ENCODE assay signal across 15 mouse cellular contexts in the genomic region with DNA sequence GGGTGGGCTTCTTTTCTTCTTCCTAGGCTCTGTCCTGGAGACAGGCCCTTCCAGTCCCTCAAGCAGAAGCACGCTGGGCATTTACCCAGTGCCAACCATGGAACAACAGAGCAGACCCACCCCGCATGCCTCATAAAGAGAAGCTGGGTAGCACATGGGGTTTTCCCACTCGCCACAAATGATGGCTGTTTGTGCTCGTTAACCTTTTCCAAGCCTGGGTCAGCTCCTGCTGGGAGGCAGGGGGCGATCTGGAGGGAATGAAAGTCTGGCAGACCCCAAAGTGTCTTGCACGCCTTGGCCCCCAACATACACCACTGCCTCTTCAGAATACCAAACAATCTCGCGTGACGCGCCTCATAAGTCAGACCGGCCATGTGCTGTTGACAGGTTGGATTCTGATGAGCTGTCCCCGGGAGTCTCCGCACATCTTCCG. TPM values are rescaled to one million over a fixed set of nuclear protein-coding genes. Genes with fewer than 3 reads are reported as not detected.
DNase-seq lines count a peak whose midpoint lies in the region; ATAC-seq lines count a peak whose summit lies in the region.
"Had no signal": no experiment of that assay in that cellular context is flagged by ENCODE, and none has a peak within 500 bp of the region (broad histone marks: within the 10 kb centered on the region; RNA-seq: fewer than 3 reads in every experiment).

No protein-coding gene starts in this region.

- no peak for ATAC-seq in heart, embryonic 15.5 days (replicated peaks; ENCODE audit: insufficient number of reproducible peaks, insufficient read depth, low FRiP score, low read depth)
- peak; percentile 64 for ATAC-seq in forebrain, embryonic 16.5 days
- ATAC-seq in midbrain, embryonic 12.5 days (ENCODE audit: low FRiP score, low read depth) = 0 out of 2 replicates have a peak, but pooled peaks have one; percentile 34

- no peak for DNase-seq in heart, adult 18-20 months
- peak; percentile 69 for DNase-seq in retina, postnatal 1 day
- no peak for DNase-seq in thymus, postnatal 36 days
- no peak for DNase-seq in left cerebral cortex, postnatal 25 days (ENCODE audit: low spot score in 2 of 2)
- DNase-seq in spleen, adult 18-20 months = no peak
- DNase-seq: adrenal gland, postnatal 10 days; liver, embryonic 13.5 days; thymus, postnatal 14 days had no signal

- H3K4me1 ChIP-seq in heart, embryonic 15.5 days (replicated peaks) = peaks cover 7% of the 10 kb centered on the region; the same call in 1 of the 2 replicates
- peaks cover 20% of the 10 kb centered on the region for H3K4me1 ChIP-seq in forebrain, embryonic 16.5 days (replicated peaks; ENCODE audit: control insufficient read depth, insufficient read depth, low read length)
- peaks cover 29% of the 10 kb centered on the region for H3K4me1 ChIP-seq in midbrain, embryonic 12.5 days
- H3K4me1 ChIP-seq: embryonic facial prominence, embryonic 12.5 days; kidney, embryonic 15.5 days had no signal

- no peak overlapping the region for H3K4me3 ChIP-seq in heart, embryonic 15.5 days
- H3K4me3 ChIP-seq in forebrain, embryonic 16.5 days (replicated peaks; ENCODE audit: low read length) = no peak overlapping the region
- H3K4me3 ChIP-seq in midbrain, embryonic 12.5 days = no peak overlapping the region
- H3K4me3 ChIP-seq: embryonic facial prominence, embryonic 12.5 days; kidney, embryonic 15.5 days; liver, embryonic 13.5 days had no signal

- no peak overlapping the region for H3K27ac ChIP-seq in heart, embryonic 15.5 days
- no peak overlapping the region for H3K27ac ChIP-seq in forebrain, embryonic 16.5 days (ENCODE audit: low read length)
- H3K27ac ChIP-seq in midbrain, embryonic 12.5 days (replicated peaks) = peak overlapping the region; percentile 66
- H3K27ac ChIP-seq: embryonic facial prominence, embryonic 12.5 days; kidney, embryonic 15.5 days; liver, embryonic 13.5 days had no signal

- peaks cover 3% of the 10 kb centered on the region; the same call in 1 of the 2 replicates for H3K27me3 ChIP-seq in heart, embryonic 15.5 days
- no peaks in the 10 kb centered on the region for H3K27me3 ChIP-seq in forebrain, embryonic 16.5 days (replicated peaks; ENCODE audit: control insufficient read depth, insufficient read depth, low read length)
- no peaks in the 10 kb centered on the region for H3K27me3 ChIP-seq in midbrain, embryonic 12.5 days
- H3K27me3 ChIP-seq: embryonic facial prominence, embryonic 12.5 days; kidney, embryonic 15.5 days; liver, embryonic 13.5 days had no signal

- intact Hi-C loops in left cerebral cortex, postnatal 25 days (cut with DNase I) = no loop called here

- H3K9ac ChIP-seq in heart, embryonic 15.5 days = no peak overlapping the region
- no peak overlapping the region for H3K9ac ChIP-seq in forebrain, embryonic 16.5 days (replicated peaks; ENCODE audit: low read depth, low read length)
- H3K9ac ChIP-seq in midbrain, embryonic 12.5 days (replicated peaks) = no peak overlapping the region
- H3K9ac ChIP-seq: embryonic facial prominence, embryonic 12.5 days; kidney, embryonic 15.5 days; liver, embryonic 13.5 days had no signal

- no peaks in the 10 kb centered on the region for H3K9me3 ChIP-seq in heart, embryonic 15.5 days (replicated peaks)
- no peaks in the 10 kb centered on the region for H3K9me3 ChIP-seq in forebrain, embryonic 16.5 days (ENCODE audit: control insufficient read depth, low read length)
- H3K9me3 ChIP-seq in midbrain, embryonic 12.5 days = no peaks in the 10 kb centered on the region
- H3K9me3 ChIP-seq: embryonic facial prominence, embryonic 12.5 days; kidney, embryonic 15.5 days; liver, embryonic 13.5 days had no signal

- H3K4me2 ChIP-seq in heart, embryonic 15.5 days = peak overlapping the region; percentile 33; the same call in 1 of the 2 replicates
- no peak overlapping the region for H3K4me2 ChIP-seq in forebrain, embryonic 16.5 days (ENCODE audit: low read length)
- peak overlapping the region; percentile 17; the same call in 1 of the 2 replicates for H3K4me2 ChIP-seq in midbrain, embryonic 12.5 days (replicated peaks)
- H3K4me2 ChIP-seq: embryonic facial prominence, embryonic 12.5 days; kidney, embryonic 15.5 days; liver, embryonic 13.5 days had no signal

- H3K36me3 ChIP-seq in heart, embryonic 15.5 days = no peaks in the 10 kb centered on the region
- no peaks in the 10 kb centered on the region for H3K36me3 ChIP-seq in forebrain, embryonic 16.5 days (ENCODE audit: control insufficient read depth, insufficient read depth)
- H3K36me3 ChIP-seq in midbrain, embryonic 12.5 days = no peaks in the 10 kb centered on the region
- H3K36me3 ChIP-seq: embryonic facial prominence, embryonic 12.5 days; kidney, embryonic 15.5 days; liver, embryonic 13.5 days had no signal

- WGBS in heart, embryonic 15.5 days = 43% methylated on average over 14 of the region's 14 CpGs
- 42% methylated on average over 14 of the region's 14 CpGs for WGBS in forebrain, embryonic 16.5 days
- WGBS in midbrain, embryonic 12.5 days = 48% methylated on average over 14 of the region's 14 CpGs

RNA-seq across cellular contexts. Expression of gene 1700113H08Rik, which starts 21.6 kb away (rescaled TPM):
- 0.18 TPM in 1 of 2 replicates, not detected in the other for polyA plus RNA-seq in heart, embryonic 15.5 days (2015; fragmentation: Nextera tagmentation; extraction: Ambion mirVana)
- under 1 TPM in 1 of 2 experiments, not detected in 1; 0.55 TPM for total RNA-seq in heart, adult 18-20 months (2021)
- polyA plus RNA-seq in forebrain, embryonic 16.5 days (2015; fragmentation: Nextera tagmentation; extraction: Ambion mirVana) = not detected in 2 replicates
- 0.22 and 0.56 TPM in 2 replicates for polyA plus RNA-seq in midbrain, embryonic 12.5 days (2016; fragmentation: Nextera tagmentation; extraction: Ambion mirVana)
- total RNA-seq in left cerebral cortex, postnatal 25 days (2021) = not detected
- total RNA-seq: heart, postnatal 25 days; left cerebral cortex, adult 18-20 months had no signal
- polyA plus RNA-seq: embryonic facial prominence, embryonic 12.5 days; kidney, embryonic 15.5 days; liver, embryonic 13.5 days had no signal

RNA-seq across cellular contexts. Expression of gene Stab2, which starts 28.5 kb away (rescaled TPM):
- 0.98 and 0.99 TPM in 2 replicates for polyA plus RNA-seq in heart, embryonic 15.5 days (2015; fragmentation: Nextera tagmentation; extraction: Ambion mirVana)
- total RNA-seq in heart, adult 18-20 months (2021) = 1 to 10 TPM in 1 of 2 experiments, under 1 TPM in 1; 0.25 to 1.9 TPM
- polyA plus RNA-seq in forebrain, embryonic 16.5 days (2015; fragmentation: Nextera tagmentation; extraction: Ambion mirVana) = 0.06 and 0.15 TPM in 2 replicates
- 0.04 and 0.12 TPM in 2 replicates for polyA plus RNA-seq in midbrain, embryonic 12.5 days (2016; fragmentation: Nextera tagmentation; extraction: Ambion mirVana)
- total RNA-seq in left cerebral cortex, postnatal 25 days (2021) = under 1 TPM; 0.43 to 0.66 TPM
